Mouse (Mus musculus) cerebellum, postnatal 4 days (tissue): ENCODE measurements at regions not wholly inside any gene's neighbourhood (a gene's known extent, or its start where the extent isn't known, plus 50 kb on each side); places are given as distances from the start of the nearest gene placed in this dataset.

Experiments
- DNase-seq, 2 experiments: peaks; one replicate each; pipeline ENCODE4 v3.0.0; 2022; ENCODE audit warnings: low spot score in 2 of 2, mixed read lengths in 1 of 2

DNA sequence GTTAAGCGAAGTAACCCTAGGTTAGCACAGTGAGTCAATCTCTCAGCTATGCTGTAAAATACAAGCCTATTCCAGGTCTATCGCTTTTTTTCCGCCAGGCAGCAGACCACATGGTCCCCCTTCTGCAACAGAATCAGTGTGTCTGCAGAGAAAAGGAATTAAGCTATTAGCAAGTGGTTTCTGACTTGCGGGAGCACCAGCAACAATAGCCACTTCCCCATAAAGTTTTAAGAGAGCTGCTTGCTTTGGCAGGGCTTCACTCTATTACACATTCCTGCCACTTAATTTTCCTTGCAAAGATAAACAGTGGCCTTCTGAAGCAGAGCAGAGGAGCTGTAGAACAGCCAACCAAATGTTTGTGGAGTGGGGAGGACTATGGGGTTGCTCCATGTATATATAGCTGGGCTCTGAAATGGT lies 59.8 kb upstream of the Osmr start:
- no peak for DNase-seq

DNA sequence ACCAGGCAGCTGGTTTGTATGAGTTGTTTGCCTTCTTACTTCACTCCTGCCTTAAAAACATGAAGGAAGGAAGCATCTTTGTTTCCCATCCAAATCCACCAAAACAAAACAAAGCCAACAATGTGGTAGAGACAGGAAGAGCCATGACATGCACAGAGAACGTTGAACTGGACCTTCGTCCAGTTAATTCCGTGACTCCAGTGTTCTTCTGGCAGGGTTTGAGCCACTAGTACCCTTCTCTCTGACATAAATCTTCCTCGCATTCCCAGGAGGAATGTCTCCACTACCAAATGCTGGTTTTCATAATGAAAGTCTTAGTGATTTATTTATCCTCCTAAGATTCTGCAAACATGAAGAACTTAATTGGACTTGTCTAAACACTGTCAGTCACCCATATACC lies 66.7 kb upstream of the Osmr start:
- DNase-seq = no peak

- DNase-seq = no peak
These were observed 74.5 kb upstream of the Osmr start for GRCm38 (mm10) chr15:6949236-6949635.

DNA sequence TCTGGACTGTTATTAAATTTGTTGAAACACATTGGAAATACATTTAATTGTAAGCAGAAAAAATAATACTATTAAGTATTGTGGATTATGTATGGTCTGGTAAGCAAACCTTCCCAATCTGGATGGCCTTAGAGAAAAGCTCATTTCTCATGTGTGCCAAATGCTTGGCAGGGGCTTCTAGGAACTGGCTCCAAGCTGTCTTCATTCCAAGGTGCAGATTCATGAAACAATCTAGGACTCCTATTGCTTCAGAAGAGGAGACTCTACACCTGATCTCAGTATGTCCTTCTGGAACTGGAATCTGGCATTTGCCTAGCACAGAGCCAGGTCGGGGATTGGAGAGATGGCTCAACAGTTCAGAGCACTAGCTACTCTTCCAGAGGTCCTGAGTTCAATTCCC lies 74.9 kb upstream of the Osmr start:
- peak in 1 of 2 experiments; percentile 6 for DNase-seq

GRCm38 (mm10) chr15:6950503-6950902 lies 75.7 kb upstream of the Osmr start:
- DNase-seq = no peak

DNA sequence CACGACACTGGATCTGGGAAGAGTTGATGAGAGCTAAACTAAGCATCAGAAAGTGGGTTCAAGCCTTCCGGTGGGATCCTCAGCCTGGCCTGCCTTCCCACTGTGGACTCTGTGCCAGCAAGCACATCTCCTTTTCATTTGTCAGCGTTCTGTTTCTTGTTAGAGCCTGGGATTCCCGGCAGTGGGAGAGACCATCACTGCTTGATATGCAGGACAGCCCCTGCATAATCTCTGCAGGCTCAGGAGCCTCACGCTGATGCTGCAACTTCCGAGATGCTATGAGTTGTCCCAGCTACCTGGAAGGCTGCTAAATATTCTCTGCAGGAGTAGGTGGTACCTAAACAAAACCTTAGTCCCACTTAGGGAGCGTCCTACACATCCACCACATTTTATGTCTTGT lies 78.8 kb upstream of the Osmr start:
- no peak for DNase-seq

DNA sequence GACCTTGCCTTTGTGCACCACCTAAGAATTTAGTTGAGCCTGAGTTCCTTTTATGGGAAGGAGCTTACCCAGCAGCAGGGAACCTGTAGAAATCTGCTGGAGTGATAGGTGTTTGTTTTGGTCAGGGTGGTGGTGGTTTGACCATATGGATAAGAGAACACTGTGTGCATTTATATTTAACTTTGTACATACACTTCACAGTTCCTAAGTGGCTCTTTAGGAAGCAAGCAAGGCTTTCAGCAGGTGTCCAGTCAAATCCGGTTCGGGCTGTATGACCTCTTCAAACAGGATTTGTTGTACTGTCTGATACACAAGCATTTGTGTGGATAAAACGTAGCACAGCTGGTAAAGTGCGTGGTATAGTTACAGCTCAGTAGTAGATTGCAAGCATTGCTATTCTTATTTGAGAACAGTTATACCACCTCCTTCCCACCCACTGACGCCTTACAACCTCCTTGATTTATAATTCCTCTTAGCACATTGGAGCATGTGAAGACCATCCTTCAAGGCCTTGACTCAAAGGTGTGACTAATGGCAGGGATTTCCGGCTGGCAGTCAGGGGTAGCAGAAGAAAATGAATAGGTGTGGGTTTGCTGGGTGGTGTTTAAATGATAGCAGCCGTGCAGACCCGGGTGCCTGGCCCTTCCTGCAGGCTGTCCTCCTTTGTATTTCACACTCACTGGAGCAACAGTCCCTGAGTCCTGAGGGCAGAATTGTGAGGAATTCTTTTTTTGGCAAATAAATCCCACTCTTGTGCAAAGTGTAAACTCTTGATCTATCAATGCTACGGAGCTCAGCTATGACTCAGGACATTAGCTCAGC lies 79.4 kb upstream of the Osmr start:
- no peak for DNase-seq

DNA sequence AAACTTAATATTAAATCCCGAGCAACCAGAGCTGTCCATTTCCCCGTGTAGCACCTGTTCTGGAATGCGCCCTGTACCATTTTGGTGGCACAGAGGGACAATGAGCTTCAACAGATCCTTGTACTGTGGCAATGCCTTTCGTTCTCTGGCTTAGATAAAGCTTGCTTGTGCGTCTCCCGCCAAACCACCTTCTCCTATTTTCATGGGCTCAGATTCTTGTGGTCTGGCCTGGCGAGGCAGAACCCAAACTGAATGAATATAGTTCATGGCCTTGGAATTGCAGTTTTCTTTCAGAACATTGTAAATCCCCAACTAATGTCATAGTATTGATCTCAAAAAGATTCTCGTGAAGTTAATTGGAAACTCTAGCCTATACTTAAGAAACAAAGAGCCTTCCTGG lies 85.1 kb upstream of the Osmr start:
- no peak for DNase-seq

DNA sequence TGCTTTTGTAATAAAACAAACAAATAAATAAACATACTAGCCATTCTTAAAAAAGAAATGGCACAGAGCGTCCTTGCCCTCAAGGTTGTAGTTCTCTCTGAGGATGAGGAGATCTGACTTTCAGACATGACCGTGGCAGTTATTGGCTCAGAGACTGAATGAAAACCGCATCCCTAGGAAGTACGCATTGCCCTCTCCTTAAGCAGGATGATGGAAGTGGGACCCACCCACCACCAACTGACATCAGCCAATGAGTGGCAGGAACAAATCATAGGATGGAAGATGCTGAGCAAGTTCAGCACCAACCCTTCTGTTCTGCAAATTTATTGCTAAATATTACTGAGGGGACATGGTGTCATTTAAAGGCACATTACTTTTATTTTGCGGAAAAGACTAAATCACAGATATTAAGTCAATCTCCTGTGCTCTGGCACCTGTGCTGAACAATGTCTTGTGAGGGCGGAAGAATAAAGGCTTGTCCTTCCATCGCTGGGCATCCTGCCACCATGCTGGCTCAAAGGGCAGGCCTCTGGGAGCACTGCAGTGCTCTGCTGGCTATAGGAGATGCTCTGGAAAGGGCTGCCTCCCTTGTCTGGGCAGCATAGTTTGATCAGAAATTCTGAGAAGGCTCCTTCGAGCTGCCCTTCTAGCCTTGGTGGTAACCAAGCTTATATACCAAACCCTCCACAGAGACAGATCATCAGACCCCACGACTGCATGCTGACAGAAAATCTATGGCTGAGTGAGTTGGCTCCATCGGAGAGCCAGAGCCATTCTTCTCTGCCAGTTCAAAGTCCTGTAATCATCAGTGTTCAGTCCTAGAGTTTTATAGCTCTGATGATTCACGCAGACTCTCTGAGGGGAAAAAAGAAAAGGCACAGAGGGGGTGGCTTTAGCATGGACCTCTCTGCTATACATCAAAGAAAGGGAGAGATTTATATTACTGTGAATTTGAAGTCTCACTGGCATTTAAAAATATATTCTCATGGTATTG lies 86.3 kb upstream of the Osmr start:
- DNase-seq = peak in 1 of 2 experiments; percentile 10

DNA sequence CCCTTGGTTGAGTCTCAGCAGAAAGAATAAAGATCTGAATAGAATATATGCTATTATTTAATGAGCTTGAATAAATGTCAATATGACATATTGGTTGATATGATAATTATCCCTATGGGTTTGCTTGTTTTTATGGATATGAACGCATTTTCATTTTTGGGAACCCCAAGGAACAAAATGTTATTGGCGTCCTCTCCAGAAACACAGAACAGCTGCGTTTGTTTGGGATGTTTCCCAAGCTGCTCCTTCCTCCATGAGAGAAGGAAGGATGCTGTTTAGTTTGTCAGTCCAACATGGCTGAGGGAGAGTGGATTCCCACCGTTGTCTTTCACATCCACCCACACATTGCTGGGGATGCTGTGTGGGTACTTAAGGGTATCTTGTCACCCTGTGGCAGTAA lies 89.9 kb upstream of the Osmr start:
- no peak for DNase-seq

- DNase-seq = no peak
These were observed 90.7 kb upstream of the Osmr start for GRCm38 (mm10) chr15:6965446-6965845.

- no peak for DNase-seq
These were observed 99.6 kb upstream of the Osmr start for GRCm38 (mm10) chr15:6974410-6974809.

DNA sequence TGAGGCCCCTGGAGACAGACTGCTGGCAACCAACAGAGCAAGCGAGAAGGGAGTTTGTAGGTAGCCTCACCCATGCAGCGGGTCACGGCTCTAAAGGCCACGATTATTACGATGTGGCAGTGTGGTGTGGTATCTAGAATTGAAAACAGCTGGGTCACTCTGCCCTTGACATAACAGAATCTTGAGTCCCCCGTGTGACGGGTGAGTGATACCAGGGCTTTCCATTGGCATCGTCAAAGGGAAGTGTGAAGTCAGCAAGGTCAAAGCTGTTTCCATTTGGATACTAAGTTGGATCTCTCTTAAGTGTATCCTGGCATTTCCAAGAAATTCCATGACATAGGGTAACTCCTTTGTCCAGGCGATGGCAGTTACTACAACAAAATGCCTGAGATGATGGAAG lies 106.7 kb upstream of the Osmr start:
- no peak for DNase-seq

DNA sequence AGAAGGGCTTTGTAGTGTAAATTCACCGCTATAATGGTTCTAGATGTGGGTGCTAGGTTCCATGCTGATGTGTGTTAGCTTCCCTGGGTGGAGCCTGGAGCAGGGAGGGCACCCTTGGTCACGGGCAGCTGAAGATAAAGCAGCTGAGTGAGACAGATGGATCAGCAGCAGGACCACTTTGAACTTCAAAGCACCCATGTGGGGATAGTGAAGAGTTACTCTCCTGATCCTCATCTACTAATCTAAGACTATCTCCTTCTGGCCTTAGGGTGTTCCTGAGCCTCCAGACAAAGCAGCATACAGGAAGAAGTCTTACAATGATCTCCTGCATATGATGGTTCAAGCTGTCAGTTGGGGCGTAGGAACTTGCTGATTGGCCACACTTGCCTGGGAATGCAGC lies 107.1 kb upstream of the Lifr start:
- no peak for DNase-seq

DNA sequence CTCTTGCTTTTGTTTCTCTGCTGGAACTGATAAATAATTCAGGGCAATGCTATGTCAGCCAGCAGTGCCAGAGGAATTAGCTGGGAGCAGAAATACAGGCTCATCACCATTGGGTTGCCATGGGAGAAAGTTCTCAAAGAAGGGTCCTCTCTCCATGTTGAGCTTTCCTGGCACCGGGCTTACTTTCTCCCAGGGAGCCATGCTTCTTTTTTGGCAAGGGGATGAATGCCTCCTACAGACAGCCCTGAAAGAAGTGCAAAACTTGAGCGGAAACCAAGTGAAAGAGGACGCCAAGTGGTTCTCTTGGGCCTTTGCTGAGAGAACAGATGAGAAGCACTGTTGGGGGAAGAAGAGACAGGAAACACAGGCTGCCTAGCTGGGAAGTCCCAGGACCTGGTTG lies 102.2 kb upstream of the Lifr start:
- peak in 1 of 2 experiments; percentile 40 for DNase-seq

DNA sequence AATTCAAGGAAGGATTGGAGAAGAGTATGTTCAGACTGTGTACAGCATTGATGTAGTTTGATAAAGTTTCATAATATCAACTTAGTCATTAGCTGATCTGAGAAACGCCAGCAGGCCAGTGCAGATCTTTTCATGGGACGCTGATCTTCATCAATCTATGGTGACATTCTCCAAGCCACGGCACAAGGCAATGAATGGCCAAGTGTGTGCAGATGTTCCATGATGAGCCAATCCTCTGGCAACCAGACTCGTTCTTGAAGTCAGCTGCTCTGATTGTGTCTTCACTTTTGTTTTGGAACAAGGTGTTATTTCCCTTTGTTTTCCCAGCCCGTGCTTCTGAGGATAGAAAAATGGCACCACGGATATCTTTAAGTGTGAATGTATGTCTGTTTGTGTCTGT lies 101.3 kb upstream of the Lifr start:
- no peak for DNase-seq

DNA sequence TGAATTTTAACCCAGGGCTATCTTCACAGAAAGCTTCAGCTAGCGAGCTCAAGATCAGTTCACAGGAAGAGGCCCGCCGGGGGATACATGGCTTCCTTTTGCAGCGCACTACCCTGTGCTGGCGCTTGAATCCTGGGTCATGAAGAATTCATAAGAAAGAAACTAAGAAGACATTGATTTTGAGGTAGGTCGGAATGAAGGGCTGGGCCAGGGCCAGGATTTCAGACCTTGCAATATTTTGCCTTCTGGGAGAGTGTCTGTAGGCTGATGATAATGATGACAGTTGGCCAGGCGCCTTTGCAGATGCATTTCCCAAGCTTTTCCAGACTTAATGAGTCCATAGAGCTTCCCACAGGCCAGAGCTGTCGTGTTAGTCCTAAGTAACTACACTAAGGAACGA lies 97.2 kb upstream of the Lifr start:
- DNase-seq = no peak

DNA sequence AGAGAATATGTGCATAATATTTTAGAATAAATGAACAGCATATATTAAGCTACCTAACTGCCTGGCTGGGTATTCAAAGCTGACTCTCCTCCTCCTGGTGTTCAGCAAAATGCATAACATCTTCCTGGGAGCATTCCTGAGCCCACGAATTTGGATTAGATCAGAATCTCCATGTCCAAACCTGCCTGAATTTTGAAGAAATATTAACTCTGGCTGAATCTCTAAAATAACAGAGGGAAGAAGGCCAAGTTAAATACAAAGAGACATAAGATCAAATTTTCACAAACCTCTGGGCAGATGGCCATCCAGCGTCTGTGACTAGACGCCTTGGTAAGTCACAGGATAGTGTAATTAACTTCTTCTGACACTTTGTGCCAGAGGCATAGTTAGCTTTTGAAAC lies 95.2 kb upstream of the Lifr start:
- no peak for DNase-seq

DNA sequence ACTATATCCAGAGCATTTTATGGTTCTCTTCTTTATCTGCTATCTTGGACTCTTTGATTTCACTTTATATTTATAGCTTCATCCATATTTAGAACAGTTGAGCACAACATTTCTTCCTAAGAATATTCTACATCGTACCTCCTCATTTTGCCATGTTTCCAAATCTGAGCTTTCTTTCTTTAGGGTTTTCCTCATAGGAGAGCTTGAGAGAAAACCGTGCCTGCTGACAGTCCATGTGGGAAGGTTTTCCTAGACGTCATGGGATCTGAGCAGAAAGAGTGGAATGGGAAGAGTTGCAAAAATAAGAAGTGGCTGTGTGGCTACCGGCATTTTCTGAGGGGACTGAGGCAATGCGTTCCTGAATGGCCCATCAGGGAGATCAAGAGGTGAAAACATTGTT lies 92.5 kb upstream of the Lifr start:
- no peak for DNase-seq

DNA sequence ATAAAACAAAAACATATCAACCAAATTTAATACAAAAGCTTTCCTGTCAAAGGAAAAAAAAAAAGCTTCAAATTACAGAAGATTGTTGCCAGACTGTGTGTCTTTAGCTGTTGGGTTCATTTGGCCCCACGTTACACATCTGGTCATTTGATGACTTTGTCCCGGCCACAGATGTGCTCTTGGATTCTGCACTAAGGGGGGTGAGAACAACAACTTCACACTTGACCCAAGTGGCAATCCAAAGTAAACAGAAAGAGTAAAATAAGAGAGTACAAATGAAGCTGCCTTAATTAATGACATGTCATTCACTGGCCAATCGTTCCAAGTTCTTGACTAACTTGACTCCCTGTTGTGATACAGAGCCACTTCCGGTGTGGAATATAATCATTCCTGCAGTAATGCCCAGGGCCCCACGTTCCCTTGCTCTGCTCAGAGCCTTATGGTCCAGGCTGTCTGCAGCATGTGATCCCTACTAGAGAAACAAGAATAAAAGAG lies 91.8 kb upstream of the Lifr start:
- no peak for DNase-seq

GRCm38 (mm10) chr15:6999667-7000066 lies 90.7 kb upstream of the Lifr start:
- DNase-seq = no peak

DNA sequence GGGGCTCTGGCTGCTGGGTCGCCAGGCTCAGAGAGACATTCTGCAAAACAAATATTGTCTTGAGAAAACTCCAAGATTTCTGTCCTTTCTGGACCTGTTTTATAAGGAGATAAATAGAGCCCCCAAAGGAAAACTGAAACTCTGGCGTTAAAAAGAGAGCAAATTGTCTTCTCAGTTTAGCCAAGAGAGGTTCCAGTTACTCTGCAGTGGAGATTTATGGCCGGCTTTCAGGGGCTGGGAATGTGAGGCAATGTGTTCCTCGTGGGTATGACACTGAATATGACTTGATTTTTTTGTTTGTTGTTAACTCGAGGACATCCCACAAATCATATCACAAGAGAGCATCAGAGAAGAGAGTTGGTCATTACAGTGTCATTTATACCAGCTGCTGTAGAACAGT lies 88.2 kb upstream of the Lifr start:
- no peak for DNase-seq

- no peak for DNase-seq
These were observed 87.1 kb upstream of the Lifr start for GRCm38 (mm10) chr15:7003311-7003710.
